Mouse (Mus musculus): ENCODE measurements around the gene C1qtnf7. TPM values are rescaled to one million over a fixed set of nuclear protein-coding genes. Genes with fewer than 3 reads are reported as not detected.

C1qtnf7 gene
- polyA plus RNA-seq (2012; rRNA removed) (0.12 and 0.37 TPM in 2 replicates), polyA plus RNA-seq (2014; fragmentation: Nextera tagmentation; extraction: Ambion mirVana) (0.53 and 0.69 TPM in 2 replicates)

- no peak for TF ChIP-seq CTCF (IDR thresholded peaks at IDR 0.05; ENCODE audit: low read depth)
- TF ChIP-seq EP300 (IDR thresholded peaks at IDR 0.05; ENCODE audit: low read depth), result no peak
- WGBS (ENCODE audit: insufficient replicate concordance), result 40% methylated on average over 15 of the region's 15 CpGs
- H3K4me1 ChIP-seq (replicated peaks; ENCODE audit: control insufficient read depth in 2 of 2, insufficient read depth in 2 of 2, low read length in 1 of 2), result no peaks in the 10 kb centered on the region
- no peaks in the 10 kb centered on the region for H3K36me3 ChIP-seq (replicated peaks; ENCODE audit: control insufficient read depth, insufficient read depth, low read depth)
- no peaks in the 10 kb centered on the region for H3K27me3 ChIP-seq (ENCODE audit: control insufficient read depth, insufficient read depth, low read length)
- H3K9me3 ChIP-seq (ENCODE audit: control insufficient read depth, low read length), result no peaks in the 10 kb centered on the region
- no peak within 1 kb of the TSS for H3K27ac ChIP-seq
- no peak within 1 kb of the TSS for H3K9ac ChIP-seq (replicated peaks)
- no peak for DNase-seq (ENCODE audit: low read depth in 3 of 3, low spot score in 3 of 3)
- no peak for ATAC-seq (ENCODE audit: insufficient read depth)
- H3K4me2 ChIP-seq (ENCODE audit: low read depth), result peak within 1 kb of the TSS; percentile 16; the same call in 1 of the 2 replicates
- H3K4me3 ChIP-seq (ENCODE audit: insufficient read depth in 1 of 2, low read depth in 2 of 2, low read length in 2 of 2), result 0 out of 4 replicates have a peak within 1 kb of the TSS, but pooled peaks of 1 of the 2 experiments have one; percentile 9
These were observed at the start of gene C1qtnf7 for GRCm38 (mm10) chr5:43515401-43515976. Gene C1qtnf7 (plus strand): TSS chr5:43515538.

- Histone ChIP-seq H3K9me3 (ENCODE audit: control insufficient read depth, low read length) (no peaks in the 10 kb centered on the region), H3K36me3 (replicated peaks; ENCODE audit: control insufficient read depth, insufficient read depth, low read depth) (no peaks in the 10 kb centered on the region), H3K4me3 (ENCODE audit: insufficient read depth in 1 of 2, low read depth in 2 of 2, low read length in 2 of 2) (no peak overlapping the region), H3K27ac (no peak overlapping the region), H3K9ac (replicated peaks) (no peak overlapping the region), H3K27me3 (ENCODE audit: control insufficient read depth, insufficient read depth, low read length) (no peaks in the 10 kb centered on the region), H3K4me1 (replicated peaks; ENCODE audit: control insufficient read depth in 2 of 2, insufficient read depth in 2 of 2, low read length in 1 of 2) (no peaks in the 10 kb centered on the region), H3K4me2 (ENCODE audit: low read depth) (no peak overlapping the region)
- ATAC-seq (ENCODE audit: insufficient read depth) (no peak), DNase-seq (ENCODE audit: low read depth in 3 of 3, low spot score in 3 of 3) (no peak)
- TF ChIP-seq CTCF (IDR thresholded peaks at IDR 0.05; ENCODE audit: low read depth) (no peak), EP300 (IDR thresholded peaks at IDR 0.05; ENCODE audit: low read depth) (no peak)
- 61% methylated on average over 2 of the region's 2 CpGs for WGBS (ENCODE audit: insufficient replicate concordance)
These were observed 48.6 kb upstream of the C1qtnf7 start for GRCm38 (mm10) chr5:43466762-43467161.

- 35% methylated on average over 3 of the region's 3 CpGs for WGBS (ENCODE audit: insufficient replicate concordance)
- no peak overlapping the region for H3K4me2 ChIP-seq (ENCODE audit: low read depth)
- H3K36me3 ChIP-seq (replicated peaks; ENCODE audit: control insufficient read depth, insufficient read depth, low read depth), result no peaks in the 10 kb centered on the region
- no peak overlapping the region for H3K4me3 ChIP-seq (ENCODE audit: insufficient read depth in 1 of 2, low read depth in 2 of 2, low read length in 2 of 2)
- H3K27ac ChIP-seq, result no peak overlapping the region
- DNase-seq (ENCODE audit: low read depth in 3 of 3, low spot score in 3 of 3), result no peak
- no peaks in the 10 kb centered on the region for H3K27me3 ChIP-seq (ENCODE audit: control insufficient read depth, insufficient read depth, low read length)
- H3K4me1 ChIP-seq (replicated peaks; ENCODE audit: control insufficient read depth in 2 of 2, insufficient read depth in 2 of 2, low read length in 1 of 2), result no peaks in the 10 kb centered on the region
- TF ChIP-seq EP300 (IDR thresholded peaks at IDR 0.05; ENCODE audit: low read depth) (no peak), CTCF (IDR thresholded peaks at IDR 0.05; ENCODE audit: low read depth) (no peak)
- ATAC-seq (ENCODE audit: insufficient read depth), result no peak
- H3K9me3 ChIP-seq (ENCODE audit: control insufficient read depth, low read length), result no peaks in the 10 kb centered on the region
- H3K9ac ChIP-seq (replicated peaks), result no peak overlapping the region
These were observed 48.1 kb upstream of the C1qtnf7 start for GRCm38 (mm10) chr5:43467214-43467613.

- Histone ChIP-seq H3K4me3 (ENCODE audit: insufficient read depth in 1 of 2, low read depth in 2 of 2, low read length in 2 of 2) (no peak overlapping the region), H3K27ac (no peak overlapping the region), H3K36me3 (replicated peaks; ENCODE audit: control insufficient read depth, insufficient read depth, low read depth) (no peaks in the 10 kb centered on the region), H3K9ac (replicated peaks) (no peak overlapping the region), H3K27me3 (ENCODE audit: control insufficient read depth, insufficient read depth, low read length) (no peaks in the 10 kb centered on the region), H3K4me2 (ENCODE audit: low read depth) (no peak overlapping the region), H3K4me1 (replicated peaks; ENCODE audit: control insufficient read depth in 2 of 2, insufficient read depth in 2 of 2, low read length in 1 of 2) (no peaks in the 10 kb centered on the region), H3K9me3 (ENCODE audit: control insufficient read depth, low read length) (no peaks in the 10 kb centered on the region)
- DNase-seq (ENCODE audit: low read depth in 3 of 3, low spot score in 3 of 3), result no peak
- ATAC-seq (ENCODE audit: insufficient read depth), result no peak
- WGBS (ENCODE audit: insufficient replicate concordance), result 42% methylated on average over 10 of the region's 10 CpGs
- TF ChIP-seq CTCF (IDR thresholded peaks at IDR 0.05; ENCODE audit: low read depth) (no peak), EP300 (IDR thresholded peaks at IDR 0.05; ENCODE audit: low read depth) (no peak)
These were observed 46.4 kb upstream of the C1qtnf7 start for GRCm38 (mm10) chr5:43468937-43469336.

GRCm38 (mm10) chr5:43477953-43478352 lies 37.4 kb upstream of the C1qtnf7 start:
- no peak overlapping the region for H3K9ac ChIP-seq (replicated peaks)
- H3K4me3 ChIP-seq (ENCODE audit: insufficient read depth in 1 of 2, low read depth in 2 of 2, low read length in 2 of 2), result no peak overlapping the region
- H3K27me3 ChIP-seq (ENCODE audit: control insufficient read depth, insufficient read depth, low read length), result no peaks in the 10 kb centered on the region
- H3K9me3 ChIP-seq (ENCODE audit: control insufficient read depth, low read length), result no peaks in the 10 kb centered on the region
- TF ChIP-seq CTCF (IDR thresholded peaks at IDR 0.05; ENCODE audit: low read depth) (no peak), EP300 (IDR thresholded peaks at IDR 0.05; ENCODE audit: low read depth) (no peak)
- H3K4me2 ChIP-seq (ENCODE audit: low read depth), result no peak overlapping the region
- H3K36me3 ChIP-seq (replicated peaks; ENCODE audit: control insufficient read depth, insufficient read depth, low read depth), result no peaks in the 10 kb centered on the region
- ATAC-seq (ENCODE audit: insufficient read depth), result no peak
- H3K4me1 ChIP-seq (replicated peaks; ENCODE audit: control insufficient read depth in 2 of 2, insufficient read depth in 2 of 2, low read length in 1 of 2), result no peaks in the 10 kb centered on the region
- WGBS (ENCODE audit: insufficient replicate concordance), result 75% methylated on average over 5 of the region's 5 CpGs
- no peak overlapping the region for H3K27ac ChIP-seq
- DNase-seq (ENCODE audit: low read depth in 3 of 3, low spot score in 3 of 3), result no peak
